Mouse (Mus musculus) heart, embryonic 13.5 days (tissue): ENCODE results near the gene Folr2. TPM values are rescaled to one million over a fixed set of nuclear protein-coding genes. Genes with fewer than 3 reads are reported as not detected.

ENCODE experiments used
- ATAC-seq: fragments of 200-750 bp; cut with Nextera tagmentation; 2 replicates; pipeline ENCODE4 v1.8.0; 2017; ENCODE audit warnings: moderate TSS enrichment; ENCODE audit not compliant: insufficient number of reproducible peaks, low FRiP score, low TSS enrichment; ENCODE audit errors: extremely low read depth
- H3K27ac ChIP-seq: fragments of 300-500 bp; sonication (generic); replicated peaks from 2 replicates; pipeline ENCODE4 v1.5.1; 2015; ENCODE audit warnings: moderate library complexity, mild to moderate bottlenecking, inconsistent platforms
- H3K27me3 ChIP-seq: fragments of 300-500 bp; sonication (generic); replicated peaks from 2 replicates; pipeline ENCODE4 v1.6.1; 2015; ENCODE audit warnings: mild to moderate bottlenecking, inconsistent platforms
- H3K36me3 ChIP-seq: fragments of 300-500 bp; sonication (generic); 2 replicates; pipeline ENCODE4 v1.6.1; 2015; ENCODE audit warnings: mild to moderate bottlenecking, inconsistent platforms
- H3K4me1 ChIP-seq: fragments of 300-500 bp; sonication (generic); 2 replicates; pipeline ENCODE4 v1.6.1; 2015; ENCODE audit warnings: inconsistent platforms
- H3K4me2 ChIP-seq: fragments of 300-500 bp; sonication (generic); 2 replicates; pipeline ENCODE4 v1.6.1; 2015; ENCODE audit warnings: inconsistent platforms, mild to moderate bottlenecking, moderate library complexity
- H3K4me3 ChIP-seq: fragments of 300-500 bp; sonication (generic); 2 replicates; pipeline ENCODE4 v1.5.1; 2015; ENCODE audit warnings: moderate library complexity, mild to moderate bottlenecking, inconsistent platforms
- H3K9ac ChIP-seq: fragments of 300-500 bp; sonication (generic); 2 replicates; pipeline ENCODE4 v1.6.1; 2015; ENCODE audit warnings: inconsistent platforms, mild to moderate bottlenecking, moderate library complexity
- H3K9me3 ChIP-seq: fragments of 300-500 bp; sonication (generic); 2 replicates; pipeline ENCODE4 v1.6.1; 2016; ENCODE audit warnings: inconsistent platforms
- WGBS: fragments of 180-500 bp; shearing (Covaris S2); methylation state at CpG from one replicate; pipeline ENCODE4 v1.1.7; 2015; ENCODE audit warnings: mixed read lengths; 5-methylcytosine and 5-hydroxymethylcytosine counted together
- polyA plus RNA-seq: library from polyadenylated mRNA; unstranded; fragments of >200 nt; fragmentation: Nextera tagmentation; extraction: Ambion mirVana; gene quantifications from 2 replicates; pipeline ENCODE4 v1.2.1, GENCODE M21; 2015

The Folr2 gene
- polyA plus RNA-seq, 1 experiment from 2014 or later: 1.8 TPM

- no peaks in the 10 kb centered on the region for H3K36me3 ChIP-seq
- no peaks in the 10 kb centered on the region for H3K9me3 ChIP-seq
- no peak overlapping the region for H3K9ac ChIP-seq
- no peak overlapping the region for H3K4me3 ChIP-seq
- no peak overlapping the region for H3K27ac ChIP-seq
- H3K4me2 ChIP-seq: no peak overlapping the region
- no peaks in the 10 kb centered on the region for H3K4me1 ChIP-seq
- 72% methylated on average over 6 of the region's 6 CpGs for WGBS
- 0 out of 2 replicates have a peak, but pooled peaks cover 3% of the 10 kb centered on the region for H3K27me3 ChIP-seq
- no peak for ATAC-seq
Observed at GRCm38 (mm10) chr7:101886274-101886673, 29.3 kb upstream of the Folr2 start.

- Histone ChIP-seq H3K9me3 (no peaks in the 10 kb centered on the region), H3K9ac (no peak overlapping the region), H3K4me3 (no peak overlapping the region), H3K36me3 (no peaks in the 10 kb centered on the region), H3K27me3 (0 out of 2 replicates have a peak, but pooled peaks cover 2% of the 10 kb centered on the region), H3K4me1 (no peaks in the 10 kb centered on the region), H3K4me2 (no peak overlapping the region), H3K27ac (no peak overlapping the region)
- WGBS: 96% methylated on average over 4 of the region's 4 CpGs
- no peak for ATAC-seq
Observed at GRCm38 (mm10) chr7:101884160-101884559, 27.2 kb upstream of the Folr2 start.

- Histone ChIP-seq H3K4me1 (no peaks in the 10 kb centered on the region), H3K9me3 (no peaks in the 10 kb centered on the region), H3K9ac (no peak overlapping the region), H3K27ac (no peak overlapping the region), H3K36me3 (no peaks in the 10 kb centered on the region), H3K27me3 (no peaks in the 10 kb centered on the region), H3K4me2 (no peak overlapping the region), H3K4me3 (no peak overlapping the region)
- 57% methylated on average over 9 of the region's 9 CpGs for WGBS
- no peak for ATAC-seq
Observed at GRCm38 (mm10) chr7:101882413-101883154, 25.6 kb upstream of the Folr2 start.

GRCm38 (mm10) chr7:101880855-101881254 is 23.9 kb upstream of the Folr2 start:
- H3K27me3 ChIP-seq: no peaks in the 10 kb centered on the region
- H3K9ac ChIP-seq: no peak overlapping the region
- H3K4me3 ChIP-seq: no peak overlapping the region
- WGBS: 62% methylated on average over 4 of the region's 4 CpGs
- H3K36me3 ChIP-seq: no peaks in the 10 kb centered on the region
- no peak overlapping the region for H3K27ac ChIP-seq
- no peaks in the 10 kb centered on the region for H3K4me1 ChIP-seq
- no peak overlapping the region for H3K4me2 ChIP-seq
- no peaks in the 10 kb centered on the region for H3K9me3 ChIP-seq
- no peak for ATAC-seq

- no peak overlapping the region for H3K27ac ChIP-seq
- H3K36me3 ChIP-seq: no peaks in the 10 kb centered on the region
- no peak overlapping the region for H3K4me3 ChIP-seq
- WGBS: 96% methylated on average over 1 of the region's 1 CpGs
- H3K4me2 ChIP-seq: no peak overlapping the region
- ATAC-seq: no peak
- H3K4me1 ChIP-seq: peaks cover 21% of the 10 kb centered on the region
- no peaks in the 10 kb centered on the region for H3K27me3 ChIP-seq
- H3K9me3 ChIP-seq: no peaks in the 10 kb centered on the region
- no peak overlapping the region for H3K9ac ChIP-seq
Observed at GRCm38 (mm10) chr7:101875978-101876377, 19.0 kb upstream of the Folr2 start.

- Histone ChIP-seq H3K36me3 (no peaks in the 10 kb centered on the region), H3K4me2 (peak overlapping the region; percentile 19)
Observed at GRCm38 (mm10) chr7:101871296-101871695, 14.3 kb upstream of the Folr2 start.

GRCm38 (mm10) chr7:101870629-101871028 is 13.6 kb upstream of the Folr2 start, which contains the start of gene Folr1:
TSS of gene Folr1 (minus strand) at chr7:101870788.
- WGBS: 66% methylated on average over 2 of the region's 2 CpGs
- Histone ChIP-seq H3K9ac (0 out of 2 replicates have a peak within 1 kb of the TSS, but pooled peaks have one; percentile 33), H3K4me3 (no peak within 1 kb of the TSS), H3K27me3 (no peaks in the 10 kb centered on the region), H3K27ac (peak within 1 kb of the TSS; percentile 79), H3K4me1 (peaks cover 48% of the 10 kb centered on the region), H3K36me3 (no peaks in the 10 kb centered on the region), H3K4me2 (peak within 1 kb of the TSS; percentile 19), H3K9me3 (no peaks in the 10 kb centered on the region)
- ATAC-seq: no peak

More at GRCm38 (mm10) chr7:101871296-101871695, 14.3 kb upstream of the Folr2 start:
- WGBS: 25% methylated on average over 3 of the region's 3 CpGs
- no peaks in the 10 kb centered on the region for H3K9me3 ChIP-seq
- peak overlapping the region; percentile 79 for H3K27ac ChIP-seq
- no peaks in the 10 kb centered on the region for H3K27me3 ChIP-seq
- H3K4me3 ChIP-seq: no peak overlapping the region
- peak; percentile 42; the same call in 1 of the 2 replicates for ATAC-seq
- peaks cover 48% of the 10 kb centered on the region for H3K4me1 ChIP-seq
- H3K9ac ChIP-seq: 0 out of 2 replicates have a peak overlapping the region, but pooled peaks have one; percentile 33

GRCm38 (mm10) chr7:101869163-101869500 is 12.1 kb upstream of the Folr2 start:
- no peak overlapping the region for H3K4me2 ChIP-seq
- H3K27me3 ChIP-seq: no peaks in the 10 kb centered on the region
- ATAC-seq: no peak
- H3K4me1 ChIP-seq: peaks cover 48% of the 10 kb centered on the region
- no peaks in the 10 kb centered on the region for H3K9me3 ChIP-seq
- no peaks in the 10 kb centered on the region for H3K36me3 ChIP-seq
- H3K9ac ChIP-seq: no peak overlapping the region
- WGBS: 66% methylated on average over 7 of the region's 7 CpGs
- H3K27ac ChIP-seq: peak overlapping the region; percentile 43
- H3K4me3 ChIP-seq: no peak overlapping the region

- Histone ChIP-seq H3K36me3 (no peaks in the 10 kb centered on the region), H3K9ac (no peak overlapping the region), H3K4me1 (peaks cover 47% of the 10 kb centered on the region), H3K9me3 (no peaks in the 10 kb centered on the region), H3K27me3 (no peaks in the 10 kb centered on the region), H3K4me2 (no peak overlapping the region), H3K4me3 (no peak overlapping the region), H3K27ac (peak overlapping the region; percentile 43)
- ATAC-seq: no peak
- WGBS: 58% methylated on average over 13 of the region's 13 CpGs
Observed at GRCm38 (mm10) chr7:101868241-101869162, 11.5 kb upstream of the Folr2 start.

GRCm38 (mm10) chr7:101867482-101867881 is 10.5 kb upstream of the Folr2 start:
- no peaks in the 10 kb centered on the region for H3K9me3 ChIP-seq
- H3K27me3 ChIP-seq: no peaks in the 10 kb centered on the region
- no peak overlapping the region for H3K4me3 ChIP-seq
- WGBS: 92% methylated on average over 4 of the region's 4 CpGs
- H3K4me2 ChIP-seq: no peak overlapping the region
- no peak overlapping the region for H3K9ac ChIP-seq
- ATAC-seq: no peak
- no peak overlapping the region for H3K27ac ChIP-seq
- H3K4me1 ChIP-seq: peaks cover 41% of the 10 kb centered on the region
- no peaks in the 10 kb centered on the region for H3K36me3 ChIP-seq

- H3K36me3 ChIP-seq: no peaks in the 10 kb centered on the region
- H3K27me3 ChIP-seq: no peaks in the 10 kb centered on the region
- 74% methylated on average over 11 of the region's 11 CpGs for WGBS
- no peaks in the 10 kb centered on the region for H3K9me3 ChIP-seq
- no peak overlapping the region for H3K4me2 ChIP-seq
- no peak overlapping the region for H3K4me3 ChIP-seq
- H3K27ac ChIP-seq: no peak overlapping the region
- H3K4me1 ChIP-seq: peaks cover 34% of the 10 kb centered on the region
- ATAC-seq: no peak
- H3K9ac ChIP-seq: no peak overlapping the region
Observed at GRCm38 (mm10) chr7:101866491-101867265, 9.7 kb upstream of the Folr2 start.
